Mouse (Mus musculus): ENCODE data around the gene Bloc1s6. TPM values are rescaled to one million over a fixed set of nuclear protein-coding genes. Genes with fewer than 3 reads are reported as not detected.

The Bloc1s6 gene
- total RNA-seq (2021) = 10 to 100 TPM; 16.0 to 17.3 TPM
- long read RNA-seq, experiment 1, transcript Bloc1s6-201 (5 exons, 3,484 nt) = major isoform, 27 of 34 reads
- long read RNA-seq, experiment 1, partial matches to known transcripts = 0 of 34 reads
- long read RNA-seq, experiment 1, other reads (novel, unspliced or antisense) = 3 of 34 reads
- long read RNA-seq, experiment 2, transcript Bloc1s6-201 (5 exons, 3,484 nt) = major isoform, 32 of 34 reads
- long read RNA-seq, experiment 2, partial matches to known transcripts = 0 of 34 reads
- long read RNA-seq, experiment 2, other reads (novel, unspliced or antisense) = 2 of 34 reads

DNA sequence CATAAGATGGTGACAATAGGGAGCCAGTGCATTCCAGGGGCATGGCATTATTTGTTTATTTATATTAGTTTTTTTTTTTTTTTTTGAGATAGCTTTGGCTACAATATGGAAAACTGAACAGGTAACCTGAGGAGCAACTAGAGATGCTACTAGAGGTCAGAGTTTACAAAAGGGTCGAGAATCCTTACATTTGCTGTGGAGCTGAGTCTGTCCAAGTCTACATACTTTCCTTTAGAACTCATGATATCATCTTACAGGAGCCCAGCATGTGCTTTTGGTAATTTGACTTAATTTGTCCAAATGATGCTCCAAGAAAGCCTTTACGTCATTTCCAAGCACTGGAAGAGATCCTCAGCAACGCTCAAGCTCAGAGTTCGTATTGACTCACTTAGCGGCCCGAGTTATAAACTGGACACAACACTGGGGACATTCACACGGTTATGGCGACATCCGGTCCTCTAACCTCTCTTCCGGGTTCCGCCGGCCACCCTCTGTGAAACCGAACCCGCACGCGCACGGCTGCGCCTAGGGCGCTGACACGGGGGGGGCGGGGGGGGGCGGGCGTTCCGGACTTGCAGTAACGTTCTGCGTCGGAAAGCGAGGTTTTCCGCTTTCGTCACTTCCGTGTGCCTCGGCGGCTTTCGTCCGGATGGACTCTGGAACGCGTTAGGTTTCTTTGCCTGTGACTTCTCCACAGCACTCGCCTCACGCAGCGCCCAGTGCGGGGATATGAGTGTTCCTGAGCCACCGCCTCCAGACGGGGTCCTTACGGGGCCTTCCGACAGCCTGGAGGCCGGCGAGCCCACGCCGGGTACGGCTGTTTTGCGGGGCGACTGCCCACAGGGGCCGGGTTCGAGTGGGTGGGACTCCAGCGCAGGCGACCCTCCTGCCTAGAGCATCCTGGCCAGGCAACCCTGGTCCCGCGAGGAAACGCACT, at the start of gene Bloc1s6:
Gene Bloc1s6, plus strand, starts transcription at position 610 of the 937 bp plus-strand sequence.
- peak; percentile 84 to 93 for DNase-seq
- intact Hi-C loops (cut with DNase I) = loop anchor here (2.0 kb wide), 1 partner anchor 35 kb away; the partner anchor contains the start of gene Slc30a4

DNA sequence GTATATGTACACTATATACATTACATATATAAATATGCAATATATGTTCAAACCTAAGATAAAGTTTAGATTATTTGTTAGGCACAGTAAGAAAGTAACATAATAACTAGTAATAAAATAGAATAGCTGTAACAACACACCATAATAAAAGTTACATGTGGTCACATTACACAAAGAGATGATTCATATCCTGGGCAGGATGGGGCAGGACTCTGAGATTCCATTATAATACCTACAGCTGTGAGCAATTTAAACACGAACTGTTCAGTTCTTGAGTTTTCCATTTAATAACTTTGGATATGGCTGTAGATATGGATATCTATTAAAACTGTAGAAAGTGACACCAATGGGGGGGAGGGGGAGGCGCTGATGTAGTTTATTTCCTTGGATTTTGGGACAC, 40.8 kb upstream of the Bloc1s6 start:
- DNase-seq = no peak
- intact Hi-C loops (cut with DNase I) = no loop called here

DNA sequence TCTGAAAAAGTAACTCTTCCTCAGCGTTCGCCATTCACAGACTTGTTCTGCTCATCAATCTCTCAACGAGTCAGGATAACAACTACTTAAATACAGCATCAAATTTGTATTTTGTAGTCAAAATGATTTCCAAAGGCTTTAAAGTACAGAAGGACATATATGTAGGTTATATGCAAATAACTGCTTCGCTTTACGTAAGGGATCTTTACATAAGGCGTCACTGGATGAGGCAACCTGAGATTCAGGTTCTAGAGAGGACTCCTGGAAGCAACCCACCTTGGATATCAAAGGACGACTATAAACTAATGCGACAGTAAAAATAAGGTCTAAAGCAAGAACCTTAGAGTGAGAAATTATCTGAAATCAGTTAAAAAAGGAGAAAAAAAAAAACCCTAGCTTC, 37.3 kb upstream of the Bloc1s6 start:
- DNase-seq = no peak
- intact Hi-C loops (cut with DNase I) = no loop called here

DNA sequence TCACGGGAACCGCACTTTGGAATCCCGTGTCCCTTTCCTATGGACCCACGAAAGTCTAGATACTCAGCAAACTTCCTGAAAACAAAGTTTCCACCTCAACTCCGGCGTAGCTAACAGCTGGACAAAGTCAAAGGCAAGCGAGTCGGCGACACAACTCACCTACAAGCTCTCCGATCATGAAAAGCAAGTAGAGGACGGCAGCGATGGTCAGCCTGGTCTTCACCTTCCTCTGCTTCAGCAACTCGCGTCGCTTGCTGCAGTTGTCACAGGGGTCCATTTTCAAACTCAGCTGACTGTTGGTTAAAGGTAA, 36.5 kb upstream of the Bloc1s6 start:
- intact Hi-C loops (cut with DNase I) = loop anchor here (2.0 kb wide), 1 partner anchor 37 kb away; the partner anchor contains the start of gene Bloc1s6
- no peak for DNase-seq

DNA sequence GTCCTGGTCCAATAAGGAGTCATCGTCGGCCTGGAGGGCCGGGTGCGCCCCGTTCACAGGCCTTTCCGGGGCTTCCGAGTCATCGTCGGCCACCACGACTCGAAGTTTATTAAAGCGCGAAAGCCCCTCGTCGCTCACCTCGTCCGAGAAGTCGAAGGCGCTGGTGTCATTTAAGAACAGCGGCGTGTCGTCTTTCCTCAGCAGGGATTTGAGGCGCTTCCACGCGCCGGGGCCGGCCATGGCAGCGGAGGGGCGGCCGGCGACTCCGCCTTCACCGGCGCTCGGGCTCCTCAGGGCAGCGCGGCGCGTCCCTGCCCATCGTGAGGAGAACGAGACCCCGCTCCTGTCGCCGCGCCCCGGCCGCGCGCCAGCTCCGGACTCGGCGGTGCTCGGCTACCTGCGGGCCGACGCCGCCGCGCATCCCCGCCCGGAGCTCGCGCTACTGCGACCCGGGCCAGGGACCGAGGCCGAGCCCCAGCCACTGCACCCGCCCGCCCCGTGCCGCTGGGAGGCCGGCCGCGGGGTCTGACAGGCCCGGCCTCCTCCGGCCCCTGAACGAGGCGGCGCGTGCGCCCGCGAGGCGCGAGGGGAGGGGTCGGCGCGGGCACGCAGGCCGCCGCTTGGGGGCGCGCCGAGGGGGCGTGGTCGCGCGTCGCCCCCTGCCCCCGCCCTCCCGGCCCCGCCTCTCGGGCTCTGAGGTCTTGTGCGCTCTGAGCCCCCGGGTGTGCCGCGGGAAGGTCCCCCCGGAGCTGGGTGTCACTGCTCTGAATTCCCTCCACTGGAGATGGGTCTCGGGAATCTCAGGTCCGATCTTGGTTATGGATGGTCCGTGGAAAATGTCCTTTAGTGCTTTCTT, 35.9 kb upstream of the Bloc1s6 start, which contains the start of gene Slc30a4:
Gene Slc30a4, minus strand, starts transcription at position 483 of the 856 bp plus-strand sequence.
- DNase-seq = peak; percentile 85 to 91
- intact Hi-C loops (cut with DNase I) = loop anchor here (2.0 kb wide), 1 partner anchor 36 kb away; the partner anchor contains the start of gene Bloc1s6

DNA sequence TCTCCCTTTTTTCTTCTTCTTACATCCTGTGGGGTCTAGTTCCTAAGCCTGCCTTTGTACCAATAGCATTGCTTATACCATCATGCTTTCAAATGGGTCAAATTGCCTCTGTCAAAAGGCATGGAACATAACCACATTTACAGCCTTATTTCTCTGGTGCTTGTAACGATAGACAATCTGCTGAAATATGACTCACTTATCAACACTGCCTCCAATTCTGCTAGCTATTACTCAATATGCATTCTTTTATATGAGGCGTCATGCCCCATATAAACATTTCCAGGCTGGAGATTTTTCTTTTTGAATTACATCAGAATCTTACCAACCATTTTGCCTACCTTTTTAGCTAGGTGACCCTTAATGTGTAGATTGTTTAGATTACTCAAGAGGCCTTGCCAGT, 33.7 kb upstream of the Bloc1s6 start:
- no peak for DNase-seq
- intact Hi-C loops (cut with DNase I) = no loop called here

DNA sequence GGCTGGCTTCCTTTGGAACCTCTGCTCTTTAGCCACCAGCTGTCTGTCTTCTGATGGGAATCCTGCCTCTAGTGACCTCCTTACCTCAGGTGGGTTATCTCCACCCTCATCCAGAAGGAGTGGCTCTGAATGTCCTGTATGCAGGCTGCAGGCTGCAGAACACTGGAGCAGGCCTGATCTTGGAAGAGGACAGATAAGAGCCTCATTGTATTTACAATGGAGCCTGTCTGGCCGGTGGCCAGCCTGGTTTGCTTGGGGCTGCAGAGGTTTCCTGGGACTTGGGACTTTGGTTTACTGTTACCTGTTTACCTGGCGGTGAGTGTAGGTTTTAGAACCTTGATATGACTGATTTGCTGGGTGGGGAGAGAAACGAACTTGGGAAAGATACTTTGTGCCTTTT, 30.2 kb upstream of the Bloc1s6 start:
- intact Hi-C loops (cut with DNase I) = no loop called here

DNA sequence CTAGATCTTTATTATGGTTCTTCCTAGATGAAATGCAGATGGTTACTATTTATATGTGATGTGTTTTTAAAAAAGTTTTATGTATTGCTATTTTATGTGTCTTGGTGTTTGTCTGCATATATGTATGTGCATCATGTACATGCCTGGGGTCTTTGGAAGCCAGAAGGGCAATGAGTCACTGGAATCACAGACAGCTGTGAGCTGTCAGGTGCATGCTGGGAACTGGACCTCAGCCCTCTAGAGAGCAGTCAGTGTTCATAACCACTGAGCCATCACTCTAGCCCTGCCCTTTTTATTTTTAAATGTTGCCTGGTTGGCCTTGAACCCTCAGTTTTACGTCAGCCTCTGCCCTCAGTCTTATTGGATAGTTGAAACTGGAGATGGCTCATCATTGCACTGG, 29.1 kb upstream of the Bloc1s6 start:
- no peak for DNase-seq
- intact Hi-C loops (cut with DNase I) = no loop called here

More for the DNA sequence above, 30.2 kb upstream of the Bloc1s6 start:
- DNase-seq = no peak

DNA sequence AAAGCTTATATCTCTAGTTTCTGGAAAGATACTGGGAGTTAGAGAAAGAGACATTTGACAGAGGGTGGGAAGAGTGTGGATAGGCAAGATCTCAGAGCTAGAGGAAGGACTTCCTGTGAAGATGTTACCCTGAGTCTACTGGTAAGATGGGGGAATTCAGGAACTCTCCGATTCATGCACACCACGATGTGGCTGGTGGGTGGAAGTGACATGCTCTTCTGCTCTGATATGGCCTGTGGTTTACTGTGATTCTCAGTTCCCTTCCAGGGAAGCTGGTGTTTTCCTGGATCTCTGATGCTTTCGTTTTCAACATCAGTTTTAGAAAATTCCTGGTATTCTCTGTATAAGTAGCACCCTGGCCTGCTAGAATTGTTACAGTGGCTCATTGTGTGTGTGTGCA, 26.4 kb upstream of the Bloc1s6 start:
- DNase-seq = no peak
- intact Hi-C loops (cut with DNase I) = no loop called here

DNA sequence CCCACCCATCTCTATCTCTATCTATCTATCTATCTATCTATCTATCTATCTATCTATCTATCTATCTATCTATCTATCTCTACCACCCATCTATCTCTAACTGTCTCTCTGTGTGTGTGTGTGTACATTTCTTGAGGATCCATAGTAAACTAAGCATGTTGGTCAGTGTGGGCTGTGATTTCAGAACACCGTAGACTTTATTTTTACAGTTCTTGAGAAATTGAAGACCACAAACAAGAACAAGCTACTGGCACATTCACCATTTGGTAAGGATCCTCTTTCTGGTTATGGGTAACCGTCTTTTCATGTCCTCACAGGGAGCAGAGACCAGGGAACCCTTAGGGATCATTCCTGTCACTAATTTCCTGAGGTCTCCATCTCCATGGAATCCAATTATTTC, 25.5 kb upstream of the Bloc1s6 start:
- intact Hi-C loops (cut with DNase I) = no loop called here
- no peak for DNase-seq

DNA sequence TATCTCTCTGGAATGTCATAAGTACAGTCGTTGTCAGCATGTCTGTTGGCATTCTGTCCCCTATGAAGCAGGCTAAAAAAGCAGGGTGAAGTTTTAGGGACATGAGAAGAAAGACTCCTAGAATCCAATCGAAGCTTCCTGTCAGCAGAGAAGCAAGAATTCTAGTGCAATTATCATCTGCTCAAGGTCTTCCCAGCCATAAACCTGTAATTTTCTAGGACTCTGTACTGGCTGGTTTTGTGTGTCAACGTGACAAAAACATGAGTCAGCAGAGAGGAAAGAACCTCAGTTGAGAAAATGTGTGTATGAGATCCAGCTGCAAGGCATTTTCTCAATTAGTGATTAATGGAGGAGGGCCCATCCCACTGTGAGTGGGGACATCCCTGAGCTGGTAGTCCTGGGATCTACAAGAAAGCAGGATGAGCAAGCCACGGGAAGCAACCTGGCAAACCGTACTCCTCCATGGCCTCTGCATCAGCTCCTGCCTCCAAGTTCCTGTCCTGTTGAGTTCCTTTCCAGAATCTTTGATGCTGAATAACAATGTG, 23.1 kb upstream of the Bloc1s6 start:
- intact Hi-C loops (cut with DNase I) = no loop called here
- DNase-seq = no peak

DNA sequence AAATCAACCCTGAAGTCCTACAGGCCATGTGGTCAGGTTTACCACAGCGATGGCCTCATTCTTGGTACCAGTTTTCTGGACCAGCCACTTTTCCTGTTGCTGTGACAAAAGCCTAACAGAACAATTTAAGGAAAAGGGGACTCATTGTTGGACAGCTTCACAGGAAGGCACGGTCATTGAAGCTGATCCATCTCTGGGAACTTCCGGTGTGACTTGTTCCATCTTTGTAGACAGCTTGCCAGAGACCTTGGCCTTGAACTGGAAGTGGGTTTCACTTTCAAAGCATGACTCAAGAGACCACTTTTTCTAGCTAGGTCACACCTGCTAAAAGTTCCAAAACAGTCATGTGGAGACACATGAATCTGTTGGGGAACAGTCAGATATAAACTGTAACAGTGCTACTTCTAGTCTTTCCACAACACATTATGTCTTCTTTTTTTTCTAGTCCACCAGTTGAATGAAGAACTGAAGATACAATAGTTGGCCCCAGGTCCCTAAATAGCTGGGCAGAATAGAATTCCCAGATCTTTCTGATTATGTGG, 21.9 kb upstream of the Bloc1s6 start:
- no peak for DNase-seq
- intact Hi-C loops (cut with DNase I) = no loop called here

DNA sequence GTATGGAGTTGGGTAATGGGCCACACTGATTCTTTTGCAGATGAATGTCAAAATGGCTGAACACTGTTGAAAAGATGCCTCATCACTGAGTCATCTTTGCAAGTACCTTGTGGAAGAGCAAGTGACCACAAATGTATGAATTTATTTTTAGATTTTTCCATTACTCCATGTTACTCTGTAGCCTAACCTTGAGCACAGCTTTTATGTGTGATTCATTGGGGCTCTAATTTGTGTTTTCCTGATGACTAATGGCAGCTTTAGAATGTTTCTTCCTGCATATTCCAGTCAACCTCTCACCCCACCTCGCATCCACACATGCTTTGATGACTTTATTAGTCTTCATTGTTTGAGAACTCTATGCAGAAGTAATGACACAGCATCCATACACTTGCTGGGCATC, 19.1 kb upstream of the Bloc1s6 start:
- intact Hi-C loops (cut with DNase I) = no loop called here

DNA sequence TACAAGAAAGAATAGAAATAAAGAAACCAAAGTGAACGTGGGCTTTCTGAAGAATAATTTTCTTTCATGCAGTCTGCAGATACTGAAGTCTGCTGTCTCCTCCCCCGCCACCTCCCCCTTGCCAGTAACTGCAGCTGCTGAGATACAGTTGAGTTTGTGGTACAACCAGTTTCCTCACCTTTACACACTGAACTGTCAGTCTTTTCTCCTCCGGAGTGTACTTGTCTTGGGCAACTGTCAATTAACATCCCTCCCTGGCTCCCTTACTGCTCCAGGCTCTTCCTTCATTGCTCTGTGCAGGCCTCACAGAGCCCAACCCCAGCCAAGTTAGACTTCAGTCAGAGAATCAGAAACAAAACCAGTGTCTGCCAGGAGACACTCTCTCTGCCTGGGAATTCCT, 17.7 kb upstream of the Bloc1s6 start:
- intact Hi-C loops (cut with DNase I) = no loop called here
- no peak for DNase-seq

More for the DNA sequence above, 19.1 kb upstream of the Bloc1s6 start:
- DNase-seq = no peak

DNA sequence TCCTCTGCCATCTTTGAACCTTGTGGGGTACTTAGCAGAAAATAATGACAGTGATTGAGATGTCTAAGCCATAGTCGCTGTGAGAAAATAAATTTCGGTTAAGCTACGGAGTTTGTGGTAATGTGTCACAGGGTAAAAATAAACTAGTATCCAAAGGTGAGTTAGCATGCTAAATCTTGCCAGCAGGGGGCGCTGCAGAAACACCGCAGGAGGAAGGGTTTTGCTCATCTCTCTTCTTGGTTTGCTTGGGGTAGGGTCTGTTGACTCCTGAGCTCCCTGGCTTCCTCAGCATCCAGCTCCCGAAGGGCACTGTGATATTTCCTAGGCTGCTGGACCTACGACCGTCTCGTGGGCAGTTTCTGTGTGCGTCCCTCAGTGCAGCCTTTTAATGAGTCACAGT, 12.7 kb upstream of the Bloc1s6 start:
- peak; percentile 38 to 51 for DNase-seq
- intact Hi-C loops (cut with DNase I) = loop anchor here (1.0 kb wide), 1 partner anchor 27 kb away; no protein-coding TSS in a partner anchor

DNA sequence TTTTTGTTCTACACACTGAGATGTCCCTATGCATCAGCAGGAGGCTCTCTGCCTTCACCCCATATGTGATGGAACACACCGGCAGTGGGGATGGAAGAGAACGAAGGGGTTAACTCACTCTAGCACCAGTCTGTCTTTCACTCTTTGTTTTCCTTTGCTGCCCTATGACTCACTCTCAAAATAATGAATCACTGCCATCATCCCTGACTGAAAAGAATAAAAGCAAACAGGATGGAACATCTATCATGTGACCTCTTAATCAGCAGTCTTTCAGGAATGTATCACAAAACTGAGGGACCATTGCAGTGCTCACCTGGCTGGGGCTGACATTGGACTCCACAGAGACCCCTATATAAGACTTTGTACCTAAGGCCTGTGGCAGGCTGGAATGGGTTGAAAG, 6.8 kb upstream of the Bloc1s6 start:
- intact Hi-C loops (cut with DNase I) = no loop called here
- no peak for DNase-seq

DNA sequence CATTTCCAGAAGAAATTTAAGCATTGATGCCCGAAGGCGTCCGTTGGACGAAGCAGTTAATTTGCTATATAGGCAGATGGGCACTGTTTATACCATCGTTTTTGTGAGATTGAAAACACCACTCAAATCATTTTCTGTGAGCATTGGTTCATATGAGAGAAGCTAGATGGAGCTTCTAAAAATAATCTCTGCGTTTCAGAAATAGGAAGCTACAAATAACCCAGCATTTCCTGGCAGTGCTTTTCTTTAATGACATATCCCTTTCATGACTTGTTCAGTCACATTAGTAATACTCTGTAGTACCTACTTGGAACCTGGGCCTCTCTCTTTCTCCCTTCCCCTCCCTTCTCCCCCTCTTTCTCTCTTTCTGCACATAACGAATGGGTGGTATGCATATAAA, 720 bp downstream of the Bloc1s6 start:
- DNase-seq = no peak
- intact Hi-C loops (cut with DNase I) = loop anchor here (2.0 kb wide), 1 partner anchor 36 kb away; the partner anchor contains the start of gene Slc30a4

DNA sequence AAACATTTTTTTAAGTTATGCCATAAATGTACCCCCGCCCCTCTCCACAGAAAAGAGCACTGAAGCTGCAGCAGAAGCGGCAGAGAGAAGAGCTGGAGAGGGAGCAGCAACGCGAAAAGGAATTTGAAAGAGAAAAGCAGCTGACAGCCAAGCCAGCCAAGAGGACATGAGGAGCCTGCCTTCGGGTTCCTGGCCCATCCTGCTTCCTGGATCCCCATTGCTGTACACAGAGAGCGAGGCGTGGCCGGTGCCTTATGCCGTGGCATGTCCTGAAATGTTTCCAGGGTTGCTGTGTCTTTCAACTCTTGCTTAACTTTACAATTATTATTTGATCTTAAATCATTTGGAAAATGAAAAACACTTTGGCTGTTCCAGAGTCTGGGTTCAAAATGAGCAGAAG, 8.2 kb downstream of the Bloc1s6 start:
- peak; percentile 13 to 20 for DNase-seq
- intact Hi-C loops (cut with DNase I) = no loop called here

DNA sequence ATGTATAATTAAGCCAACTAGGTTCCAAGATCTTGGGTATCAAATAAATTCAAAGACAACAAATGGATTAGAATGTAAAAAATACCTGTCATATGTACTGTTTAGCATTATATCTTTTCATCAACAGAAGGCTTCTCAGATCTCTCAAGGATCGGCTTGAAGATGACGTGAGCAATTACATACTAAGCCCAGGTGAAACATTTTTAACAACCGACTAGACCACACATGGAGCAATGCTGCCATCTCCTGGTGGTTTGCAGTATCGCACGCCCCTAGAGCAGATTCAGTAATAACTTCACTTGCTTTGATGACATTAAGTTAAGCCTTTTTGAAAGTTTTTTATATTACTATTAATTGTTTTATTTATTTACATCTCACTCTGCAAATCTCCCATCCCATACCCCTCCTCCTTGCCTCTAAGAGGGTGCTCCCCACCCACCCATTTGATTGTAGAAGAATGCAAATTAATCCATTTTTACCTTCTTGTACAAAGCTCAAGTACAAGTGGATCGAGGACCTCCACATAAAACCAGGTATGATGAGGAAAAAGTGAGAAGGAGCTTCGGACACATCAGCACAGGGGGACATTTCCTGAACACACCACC, 15.5 kb downstream of the Bloc1s6 start:
- intact Hi-C loops (cut with DNase I) = loop anchor here (10.0 kb wide), 3 partner anchors 89 to 179 kb away; partner anchors contain the start of gene AA467197
- peak; percentile 55 to 66 for DNase-seq

Data from heart, postnatal 14 days (tissue).